24 mouse cellular contexts compared by ENCODE assay signal in genomic region chr4:23271947-23272346, GRCm38 (mm10).
DNase-seq lines count a peak whose midpoint lies in the region; ATAC-seq lines count a peak whose summit lies in the region.
"Had no signal": no experiment of that assay in that cellular context is flagged by ENCODE, and none has a peak within 500 bp of the region (broad histone marks: within the 10 kb centered on the region; RNA-seq: fewer than 3 reads in every experiment).

No protein-coding gene starts in this region.

- H3K4me1 ChIP-seq in hindbrain, embryonic 11.5 days (replicated peaks; ENCODE audit: control insufficient read depth, insufficient read depth, low read length): no peaks in the 10 kb centered on the region
- no peaks in the 10 kb centered on the region for H3K4me1 ChIP-seq in hindbrain, embryonic 10.5 days (replicated peaks)
- H3K4me1 ChIP-seq in neural tube, embryonic 12.5 days: no peaks in the 10 kb centered on the region
- H3K4me1 ChIP-seq in neural tube, embryonic 15.5 days: no peaks in the 10 kb centered on the region
- H3K4me1 ChIP-seq: forebrain, embryonic 15.5 days; hindbrain, embryonic 13.5 days; intestine, embryonic 15.5 days; limb, embryonic 15.5 days; stomach, embryonic 15.5 days had no signal

- H3K4me3 ChIP-seq in hindbrain, embryonic 11.5 days (ENCODE audit: low read depth, low read length): no peak overlapping the region
- H3K4me3 ChIP-seq in hindbrain, embryonic 10.5 days: no peak overlapping the region
- H3K4me3 ChIP-seq in neural tube, embryonic 12.5 days: no peak overlapping the region
- H3K4me3 ChIP-seq in neural tube, embryonic 15.5 days (replicated peaks): no peak overlapping the region
- H3K4me3 ChIP-seq: forebrain, embryonic 15.5 days; hindbrain, embryonic 13.5 days; intestine, embryonic 15.5 days; limb, embryonic 15.5 days; neural tube, embryonic 13.5 days; stomach, embryonic 15.5 days had no signal

- H3K9ac ChIP-seq in hindbrain, embryonic 11.5 days (ENCODE audit: low read depth, low read length): no peak overlapping the region
- no peak overlapping the region for H3K9ac ChIP-seq in neural tube, embryonic 12.5 days
- H3K9ac ChIP-seq in neural tube, embryonic 15.5 days (replicated peaks): no peak overlapping the region
- H3K9ac ChIP-seq: forebrain, embryonic 15.5 days; hindbrain, embryonic 13.5 days; intestine, embryonic 15.5 days; limb, embryonic 15.5 days; neural tube, embryonic 13.5 days; stomach, embryonic 15.5 days had no signal

- peak; percentile 11 for DNase-seq in hindbrain, embryonic 11.5 days (ENCODE audit: low spot score)
- DNase-seq in hindbrain, embryonic 10.5 days (ENCODE audit: low spot score): no peak
- peak; percentile 43 for DNase-seq in embryo, embryonic 11 days
- DNase-seq in mesoderm, embryonic 11.5 days (ENCODE audit: low read depth, low spot score): peak; percentile 51
- DNase-seq in left cerebral cortex, adult 9 months (ENCODE audit: low spot score in 2 of 2): no peak
- no peak for DNase-seq in layer of hippocampus, postnatal 10 days (ENCODE audit: low spot score in 2 of 2)
- DNase-seq: adrenal gland, postnatal 14 days; cerebellum, adult 11 months; cerebellum, postnatal 36 days; gastrocnemius, postnatal 36 days; kidney, adult 9 months; kidney, postnatal 36 days; right cerebral cortex, postnatal 25 days; thymus, adult 18-20 months; thymus, postnatal 4 days had no signal

- H3K4me2 ChIP-seq in hindbrain, embryonic 11.5 days (replicated peaks; ENCODE audit: low read depth, low read length): no peak overlapping the region
- H3K4me2 ChIP-seq in neural tube, embryonic 12.5 days (replicated peaks): no peak overlapping the region
- H3K4me2 ChIP-seq in neural tube, embryonic 15.5 days: no peak overlapping the region
- H3K4me2 ChIP-seq: forebrain, embryonic 15.5 days; hindbrain, embryonic 13.5 days; intestine, embryonic 15.5 days; limb, embryonic 15.5 days; neural tube, embryonic 13.5 days; stomach, embryonic 15.5 days had no signal

- H3K9me3 ChIP-seq in hindbrain, embryonic 11.5 days (ENCODE audit: control insufficient read depth, low read length): no peaks in the 10 kb centered on the region
- no peaks in the 10 kb centered on the region for H3K9me3 ChIP-seq in hindbrain, embryonic 10.5 days
- H3K9me3 ChIP-seq in neural tube, embryonic 12.5 days: no peaks in the 10 kb centered on the region
- no peaks in the 10 kb centered on the region for H3K9me3 ChIP-seq in neural tube, embryonic 15.5 days (replicated peaks)
- H3K9me3 ChIP-seq: forebrain, embryonic 15.5 days; hindbrain, embryonic 13.5 days; intestine, embryonic 15.5 days; limb, embryonic 15.5 days; neural tube, embryonic 13.5 days; stomach, embryonic 15.5 days had no signal

- no peaks in the 10 kb centered on the region for H3K36me3 ChIP-seq in hindbrain, embryonic 11.5 days (ENCODE audit: control insufficient read depth, insufficient read depth, low read length)
- no peaks in the 10 kb centered on the region for H3K36me3 ChIP-seq in hindbrain, embryonic 10.5 days
- no peaks in the 10 kb centered on the region for H3K36me3 ChIP-seq in neural tube, embryonic 12.5 days
- no peaks in the 10 kb centered on the region for H3K36me3 ChIP-seq in neural tube, embryonic 15.5 days
- H3K36me3 ChIP-seq: forebrain, embryonic 15.5 days; hindbrain, embryonic 13.5 days; intestine, embryonic 15.5 days; limb, embryonic 15.5 days; neural tube, embryonic 13.5 days; stomach, embryonic 15.5 days had no signal

- ATAC-seq in hindbrain, embryonic 11.5 days (ENCODE audit: low FRiP score): no peak
- ATAC-seq in neural tube, embryonic 12.5 days (ENCODE audit: low FRiP score, low read depth): 0 out of 2 replicates have a peak, but pooled peaks have one; percentile 48
- no peak for ATAC-seq in neural tube, embryonic 15.5 days (ENCODE audit: low FRiP score)
- ATAC-seq: forebrain, embryonic 15.5 days; intestine, embryonic 15.5 days; lung, postnatal 0 days had no signal

- no peak overlapping the region for H3K27ac ChIP-seq in hindbrain, embryonic 11.5 days (ENCODE audit: low read depth, low read length)
- H3K27ac ChIP-seq in hindbrain, embryonic 10.5 days: no peak overlapping the region
- H3K27ac ChIP-seq in neural tube, embryonic 12.5 days: no peak overlapping the region
- no peak overlapping the region for H3K27ac ChIP-seq in neural tube, embryonic 15.5 days (replicated peaks)
- H3K27ac ChIP-seq: forebrain, embryonic 15.5 days; hindbrain, embryonic 13.5 days; intestine, embryonic 15.5 days; limb, embryonic 15.5 days; neural tube, embryonic 13.5 days; stomach, embryonic 15.5 days had no signal

- no peaks in the 10 kb centered on the region for H3K27me3 ChIP-seq in hindbrain, embryonic 11.5 days (ENCODE audit: control insufficient read depth, insufficient read depth, low read length)
- no peaks in the 10 kb centered on the region for H3K27me3 ChIP-seq in hindbrain, embryonic 10.5 days (ENCODE audit: insufficient read depth, poor library complexity, severe bottlenecking)
- H3K27me3 ChIP-seq in neural tube, embryonic 12.5 days (replicated peaks): no peaks in the 10 kb centered on the region
- no peaks in the 10 kb centered on the region for H3K27me3 ChIP-seq in neural tube, embryonic 15.5 days (replicated peaks)
- H3K27me3 ChIP-seq: forebrain, embryonic 15.5 days; hindbrain, embryonic 13.5 days; intestine, embryonic 15.5 days; limb, embryonic 15.5 days; neural tube, embryonic 13.5 days; stomach, embryonic 15.5 days had no signal

Comparison
In these comparisons a context has a peak if more than half of its experiments do, and no peak if none do; other contexts are left out.
1. DNase-seq: peak in hindbrain, embryonic 11.5 days (single experiment), embryo, embryonic 11 days (single experiment) and mesoderm, embryonic 11.5 days (single experiment); none in hindbrain, embryonic 10.5 days (single experiment), left cerebral cortex, adult 9 months (0 of 2) and layer of hippocampus, postnatal 10 days (0 of 2).